Mouse (Mus musculus): ENCODE results near the gene Gab2.
"Not testable (repeated sequence)": the region's sequence is repeated elsewhere in the genome, so short reads cannot be mapped to it uniquely, and the experiment has no call there.

The Gab2 gene

GRCm38 (mm10) chr7:97151082-97151813 lies 69.9 kb downstream of the Gab2 start:
- DNase-seq, result no peak

GRCm38 (mm10) chr7:97154756-97155487 lies 73.5 kb downstream of the Gab2 start:
- DNase-seq, result no peak

- DNase-seq, result no peak
Observed at GRCm38 (mm10) chr7:97164261-97164660, 82.9 kb downstream of the Gab2 start.

- DNase-seq, result no peak
Observed at GRCm38 (mm10) chr7:97171089-97171488, 89.7 kb downstream of the Gab2 start.

GRCm38 (mm10) chr7:97171719-97172118 lies 90.3 kb downstream of the Gab2 start:
- DNase-seq, result no peak

GRCm38 (mm10) chr7:97172126-97172525 lies 90.7 kb downstream of the Gab2 start:
- DNase-seq, result no peak

- DNase-seq, result no peak
Observed at GRCm38 (mm10) chr7:97181931-97182330, 100.5 kb downstream of the Gab2 start.

GRCm38 (mm10) chr7:97183426-97183825 lies 102.0 kb downstream of the Gab2 start:
- no peak for DNase-seq

GRCm38 (mm10) chr7:97184005-97184404 lies 102.6 kb downstream of the Gab2 start:
- no peak for DNase-seq

GRCm38 (mm10) chr7:97187387-97188081 lies 106.1 kb downstream of the Gab2 start:
- no peak for DNase-seq

GRCm38 (mm10) chr7:97189116-97189515 lies 107.7 kb downstream of the Gab2 start:
- no peak for DNase-seq

- DNase-seq, result no peak
Observed at GRCm38 (mm10) chr7:97203907-97204306, 122.5 kb downstream of the Gab2 start.

GRCm38 (mm10) chr7:97208811-97209549 lies 127.6 kb downstream of the Gab2 start:
- DNase-seq, result no peak

GRCm38 (mm10) chr7:97210064-97210685 lies 128.8 kb downstream of the Gab2 start:
- DNase-seq, result no peak

GRCm38 (mm10) chr7:97211117-97211516 lies 129.7 kb downstream of the Gab2 start:
- DNase-seq, result no peak

- DNase-seq, result no peak
Observed at GRCm38 (mm10) chr7:97223836-97224235, 142.4 kb downstream of the Gab2 start.

- no peak for DNase-seq
Observed at GRCm38 (mm10) chr7:97245261-97245949, 164.0 kb downstream of the Gab2 start.

GRCm38 (mm10) chr7:97245950-97246578 lies 164.7 kb downstream of the Gab2 start:
- not testable (repeated sequence) for DNase-seq

GRCm38 (mm10) chr7:97247661-97248060 lies 166.3 kb downstream of the Gab2 start:
- DNase-seq, result no peak

- DNase-seq, result no peak
Observed at GRCm38 (mm10) chr7:97248136-97248535, 166.8 kb downstream of the Gab2 start.

- no peak for DNase-seq
Observed at GRCm38 (mm10) chr7:97251638-97252037, 170.3 kb downstream of the Gab2 start.

Measured in cerebellum, adult 18-20 months (tissue).